Mouse (Mus musculus) embryonic stem cell, embryonic (primary cell): ENCODE data around the gene Twf2.

Experiments
- CTCF ChIA-PET, 4 experiments: fragments of 300-600 bp in 2 of 4; fragments of 350-600 bp in 2 of 4; sonication (Branson Sonifier 250); formaldehyde crosslinking; loops; one replicate each; lab custom pipeline; 2022; ENCODE audit warnings: inconsistent platforms in 2 of 4; lab: Charles Lee
- POLR2A ChIA-PET, 4 experiments: fragments of 300-600 bp in 2 of 4; fragments of 350-600 bp in 2 of 4; sonication (Branson Sonifier 250); formaldehyde crosslinking; loops; one replicate each; lab custom pipeline; 2022; ENCODE audit warnings: antibody characterized with exemption in 4 of 4, inconsistent platforms in 1 of 4; lab: Charles Lee

Twf2 gene

GRCm38 (mm10) chr9:106202819-106203636, at the start of gene Twf2:
Gene Twf2, plus strand, starts transcription at chr9:106203108.
- POLR2A ChIA-PET, result interaction anchor here (0.6 to 6.5 kb wide), 50 partner anchors 9 to 450 kb away, joined by 3 to 94 read pairs (median 5); partner anchors contain the start of genes Wdr82 (in 3 of the 4), Acy1 (in 2 of the 4), Parp3 (in 2 of the 4) and Rpl29 (in 2 of the 4)
- CTCF ChIA-PET, result interaction anchor here (0.5 to 2.6 kb wide), 23 partner anchors 8 to 514 kb away, joined by 3 to 36 read pairs (median 4); partner anchors contain the start of genes Parp3 (in 2 of the 4) and Poc1a (in 1 of the 4)

- POLR2A ChIA-PET, result interaction anchor here in 1 of 4 experiments (0.6 to 1.4 kb wide), 2 partner anchors 17 to 58 kb away, joined by 3 to 4 read pairs; no protein-coding TSS in a partner anchor
Measured at GRCm38 (mm10) chr9:106154106-106154505, 48.8 kb upstream of the Twf2 start.

GRCm38 (mm10) chr9:106156419-106156818, 46.5 kb upstream of the Twf2 start:
- POLR2A ChIA-PET, result interaction anchor here in 3 of 4 experiments (0.6 to 9.4 kb wide), 17 partner anchors 11 to 1236 kb away, joined by 3 to 158 read pairs (median 4); partner anchors contain the start of genes Wdr82 (in 3 of the 3), Alas1 (in 1 of the 3), Poc1a (in 1 of the 3) and Rpl29 (in 1 of the 3)
- CTCF ChIA-PET, result interaction anchor here (0.5 to 6.0 kb wide), 75 partner anchors 8 to 1277 kb away, joined by 3 to 61 read pairs (median 4); partner anchors contain the start of genes Poc1a (in 2 of the 4), Twf2 (in 2 of the 4), Wdr82 (in 2 of the 4) and Parp3 (in 1 of the 4)

More at GRCm38 (mm10) chr9:106154106-106154505, 48.8 kb upstream of the Twf2 start:
- CTCF ChIA-PET, result interaction anchor here in 1 of 4 experiments (1.1 kb wide), 1 partner anchor 58 kb away, joined by 5 read pairs; no protein-coding TSS in a partner anchor

- ChIA-PET POLR2A (interaction anchor here in 3 of 4 experiments (0.6 to 9.4 kb wide), 19 partner anchors 7 to 273 kb away, joined by 3 to 158 read pairs (median 4); partner anchors contain the start of genes Wdr82 (in 3 of the 3), Alas1 (in 1 of the 3), Poc1a (in 1 of the 3) and Rpl29 (in 1 of the 3)), CTCF (interaction anchor here (0.5 to 6.0 kb wide), 72 partner anchors 8 to 1277 kb away, joined by 3 to 61 read pairs (median 4); partner anchors contain the start of genes Poc1a (in 2 of the 4), Twf2 (in 2 of the 4), Wdr82 (in 2 of the 4) and Parp3 (in 1 of the 4))
Measured at GRCm38 (mm10) chr9:106156921-106157622, 45.8 kb upstream of the Twf2 start.

- ChIA-PET POLR2A (interaction anchor here in 2 of 4 experiments (0.8 to 9.4 kb wide), 10 partner anchors 7 to 210 kb away, joined by 3 to 158 read pairs (median 10); partner anchors contain the start of genes Wdr82 (in 2 of the 2) and Alas1 (in 1 of the 2)), CTCF (interaction anchor here (0.5 to 6.0 kb wide), 17 partner anchors 9 to 636 kb away, joined by 3 to 61 read pairs (median 8); partner anchors contain the start of gene Wdr82 (in 1 of the 4))
Measured at GRCm38 (mm10) chr9:106157623-106157925, 45.3 kb upstream of the Twf2 start.

GRCm38 (mm10) chr9:106158037-106158491, 44.8 kb upstream of the Twf2 start, which contains the start of gene Glyctk:
Gene Glyctk, minus strand, starts transcription at chr9:106158138.
- ChIA-PET CTCF (interaction anchor here (0.5 to 6.0 kb wide), 14 partner anchors 8 to 637 kb away, joined by 3 to 61 read pairs (median 6); no protein-coding TSS in a partner anchor), POLR2A (interaction anchor here in 3 of 4 experiments (0.9 to 9.4 kb wide), 17 partner anchors 8 to 264 kb away, joined by 3 to 158 read pairs (median 7); partner anchors contain the start of gene Wdr82 (in 3 of the 3))

- POLR2A ChIA-PET, result interaction anchor here (0.6 to 9.4 kb wide), 41 partner anchors 8 to 733 kb away, joined by 3 to 158 read pairs (median 4); partner anchors contain the start of genes Wdr82 (in 4 of the 4), Rpl29 (in 2 of the 4), Acy1 (in 1 of the 4) and Manf (in 1 of the 4)
- CTCF ChIA-PET, result interaction anchor here (0.7 to 6.0 kb wide), 15 partner anchors 10 to 318 kb away, joined by 3 to 61 read pairs (median 5); partner anchors contain the start of genes Parp3 (in 2 of the 4) and Poc1a (in 1 of the 4)
Measured at GRCm38 (mm10) chr9:106159237-106159636, 43.7 kb upstream of the Twf2 start.

- POLR2A ChIA-PET, result interaction anchor here (0.6 to 9.4 kb wide), 35 partner anchors 8 to 732 kb away, joined by 3 to 158 read pairs (median 4); partner anchors contain the start of genes Wdr82 (in 4 of the 4), Rpl29 (in 2 of the 4), Twf2 (in 2 of the 4) and Acy1 (in 1 of the 4)
- CTCF ChIA-PET, result interaction anchor here (0.6 to 6.0 kb wide), 14 partner anchors 10 to 1852 kb away, joined by 3 to 61 read pairs (median 5); partner anchors contain the start of genes Parp3 (in 2 of the 4) and Poc1a (in 1 of the 4)
Measured at GRCm38 (mm10) chr9:106159784-106160301, 43.1 kb upstream of the Twf2 start.

GRCm38 (mm10) chr9:106160426-106160825, 42.5 kb upstream of the Twf2 start:
- ChIA-PET CTCF (interaction anchor here in 1 of 4 experiments (1.1 to 6.0 kb wide), 2 partner anchors 52 to 316 kb away, joined by 5 to 61 read pairs; partner anchors contain the start of gene Parp3), POLR2A (interaction anchor here in 3 of 4 experiments (0.6 to 9.4 kb wide), 11 partner anchors 10 to 316 kb away, joined by 3 to 158 read pairs (median 4); partner anchors contain the start of genes Wdr82 (in 3 of the 3), Acy1 (in 1 of the 3), Parp3 (in 1 of the 3) and Rrp9 (in 1 of the 3))

GRCm38 (mm10) chr9:106166709-106167108, 36.2 kb upstream of the Twf2 start:
- ChIA-PET CTCF (interaction anchor here in 2 of 4 experiments (0.8 to 2.4 kb wide), 6 partner anchors 10 to 476 kb away, joined by 3 to 11 read pairs (median 6); no protein-coding TSS in a partner anchor), POLR2A (interaction anchor here in 3 of 4 experiments (0.6 to 20.2 kb wide), 13 partner anchors 7 to 271 kb away, joined by 3 to 761 read pairs (median 10); partner anchors contain the start of genes Acy1 (in 1 of the 3), Glyctk (in 1 of the 3), Poc1a (in 1 of the 3) and Rpl29 (in 1 of the 3))

GRCm38 (mm10) chr9:106167241-106167640, 35.7 kb upstream of the Twf2 start:
- CTCF ChIA-PET, result interaction anchor here in 3 of 4 experiments (0.6 to 2.4 kb wide), 18 partner anchors 10 to 1379 kb away, joined by 3 to 11 read pairs (median 4); partner anchors contain the start of genes Parp3 (in 1 of the 3) and Poc1a (in 1 of the 3)
- POLR2A ChIA-PET, result interaction anchor here in 3 of 4 experiments (0.6 to 20.2 kb wide), 37 partner anchors 8 to 1567 kb away, joined by 3 to 761 read pairs (median 5); partner anchors contain the start of genes Rpl29 (in 3 of the 3), Twf2 (in 2 of the 3), Acy1 (in 1 of the 3) and Glyctk (in 1 of the 3)

- CTCF ChIA-PET, result interaction anchor here in 3 of 4 experiments (0.6 to 2.4 kb wide), 18 partner anchors 11 to 1379 kb away, joined by 3 to 11 read pairs (median 4); partner anchors contain the start of genes Parp3 (in 1 of the 3) and Poc1a (in 1 of the 3)
Measured at GRCm38 (mm10) chr9:106167703-106168102, 35.2 kb upstream of the Twf2 start.

GRCm38 (mm10) chr9:106169006-106169405, 33.9 kb upstream of the Twf2 start:
- POLR2A ChIA-PET, result interaction anchor here in 3 of 4 experiments (0.7 to 20.2 kb wide), 15 partner anchors 8 to 262 kb away, joined by 5 to 761 read pairs (median 71); partner anchors contain the start of genes Glyctk (in 2 of the 3), Twf2 (in 2 of the 3) and Rpl29 (in 1 of the 3)
- CTCF ChIA-PET, result interaction anchor here in 2 of 4 experiments (1.2 to 4.8 kb wide), 2 partner anchors 10 to 43 kb away, joined by 3 to 39 read pairs; no protein-coding TSS in a partner anchor

More at GRCm38 (mm10) chr9:106167703-106168102, 35.2 kb upstream of the Twf2 start:
- POLR2A ChIA-PET, result interaction anchor here in 3 of 4 experiments (0.6 to 20.2 kb wide), 37 partner anchors 8 to 1566 kb away, joined by 3 to 761 read pairs (median 5); partner anchors contain the start of genes Rpl29 (in 3 of the 3), Twf2 (in 2 of the 3), Glyctk (in 1 of the 3) and Parp3 (in 1 of the 3)

GRCm38 (mm10) chr9:106169917-106170316, 33.0 kb upstream of the Twf2 start:
- CTCF ChIA-PET, result interaction anchor here in 3 of 4 experiments (0.8 to 4.8 kb wide), 8 partner anchors 10 to 89 kb away, joined by 3 to 39 read pairs (median 4); partner anchors contain the start of gene Glyctk (in 1 of the 3)
- POLR2A ChIA-PET, result interaction anchor here (0.7 to 20.2 kb wide), 47 partner anchors 10 to 307 kb away, joined by 3 to 761 read pairs (median 8); partner anchors contain the start of genes Glyctk (in 3 of the 4), Rpl29 (in 3 of the 4), Twf2 (in 3 of the 4) and Acy1 (in 2 of the 4)
